Mouse (Mus musculus): ENCODE results near the gene Btbd9. TPM values are rescaled to one million over a fixed set of nuclear protein-coding genes. Genes with fewer than 3 reads are reported as not detected.
A peak's percentile ranks its signal among the peaks of the same experiment; 100 is the strongest.

The Btbd9 gene
- polyA plus RNA-seq, 1 experiment from 2014 or later, result 121 TPM

DNA sequence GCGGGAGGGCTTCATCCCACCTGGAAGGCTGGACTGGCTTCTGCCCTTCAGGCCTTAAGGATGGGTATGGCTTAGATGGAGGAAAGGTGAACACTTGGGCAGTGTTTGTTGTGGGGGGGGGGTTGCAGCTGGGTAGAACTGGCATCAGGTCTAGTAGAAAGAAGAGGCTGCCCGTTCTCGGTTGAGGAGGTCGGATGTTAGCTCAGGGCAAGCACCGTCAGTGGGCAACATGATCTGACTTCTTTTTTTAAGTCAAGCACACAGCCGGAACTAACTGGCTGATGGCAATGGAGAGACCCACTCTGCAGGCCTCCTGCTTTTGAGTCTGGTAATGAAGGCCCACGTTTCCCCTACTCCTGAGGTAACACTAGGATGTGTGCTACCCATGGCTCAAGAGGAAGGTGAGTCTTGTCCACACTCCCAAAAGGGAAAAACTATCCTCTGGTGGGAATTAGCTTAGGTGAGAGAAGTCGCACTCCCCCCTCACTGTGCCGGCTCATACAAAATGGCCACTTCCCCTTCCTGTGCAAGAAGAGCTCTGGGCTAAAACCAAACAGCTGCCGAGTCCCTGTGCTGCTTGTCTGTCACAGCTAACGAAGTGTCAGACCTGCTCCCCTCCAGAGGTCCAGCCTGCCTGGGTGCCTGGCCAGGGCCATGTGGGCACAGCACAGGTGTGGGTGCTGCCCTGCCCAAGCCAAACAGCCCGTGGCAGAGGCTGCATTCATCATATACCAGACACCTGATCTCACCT is 378.8 kb downstream of the Btbd9 start:
- Histone ChIP-seq H3K4me1 (peaks cover 90% of the 10 kb centered on the region), H3K9ac (replicated peaks) (no peak overlapping the region), H3K36me3 (no peaks in the 10 kb centered on the region), H3K4me3 (replicated peaks) (no peak overlapping the region), H3K27me3 (replicated peaks) (no peaks in the 10 kb centered on the region), H3K4me2 (no peak overlapping the region), H3K27ac (replicated peaks) (no peak overlapping the region; the same call in 1 of the 2 replicates), H3K9me3 (replicated peaks) (no peaks in the 10 kb centered on the region)
- WGBS, result 79% methylated on average over 12 of the region's 12 CpGs
- ATAC-seq (ENCODE audit: low FRiP score), result no peak

GRCm38 (mm10) chr17:30196401-30197279 is 379.6 kb downstream of the Btbd9 start:
- peaks cover 90% of the 10 kb centered on the region for H3K4me1 ChIP-seq
- no peak overlapping the region for H3K4me3 ChIP-seq (replicated peaks)
- peak overlapping the region; percentile 14; the same call in 1 of the 2 replicates for H3K27ac ChIP-seq (replicated peaks)
- no peaks in the 10 kb centered on the region for H3K9me3 ChIP-seq (replicated peaks)
- 67% methylated on average over 17 of the region's 17 CpGs for WGBS
- H3K27me3 ChIP-seq (replicated peaks), result no peaks in the 10 kb centered on the region
- H3K36me3 ChIP-seq, result no peaks in the 10 kb centered on the region
- 0 out of 2 replicates have a peak overlapping the region, but pooled peaks have one; percentile 17 for H3K9ac ChIP-seq (replicated peaks)
- ATAC-seq (ENCODE audit: low FRiP score), result no peak
- no peak overlapping the region for H3K4me2 ChIP-seq

DNA sequence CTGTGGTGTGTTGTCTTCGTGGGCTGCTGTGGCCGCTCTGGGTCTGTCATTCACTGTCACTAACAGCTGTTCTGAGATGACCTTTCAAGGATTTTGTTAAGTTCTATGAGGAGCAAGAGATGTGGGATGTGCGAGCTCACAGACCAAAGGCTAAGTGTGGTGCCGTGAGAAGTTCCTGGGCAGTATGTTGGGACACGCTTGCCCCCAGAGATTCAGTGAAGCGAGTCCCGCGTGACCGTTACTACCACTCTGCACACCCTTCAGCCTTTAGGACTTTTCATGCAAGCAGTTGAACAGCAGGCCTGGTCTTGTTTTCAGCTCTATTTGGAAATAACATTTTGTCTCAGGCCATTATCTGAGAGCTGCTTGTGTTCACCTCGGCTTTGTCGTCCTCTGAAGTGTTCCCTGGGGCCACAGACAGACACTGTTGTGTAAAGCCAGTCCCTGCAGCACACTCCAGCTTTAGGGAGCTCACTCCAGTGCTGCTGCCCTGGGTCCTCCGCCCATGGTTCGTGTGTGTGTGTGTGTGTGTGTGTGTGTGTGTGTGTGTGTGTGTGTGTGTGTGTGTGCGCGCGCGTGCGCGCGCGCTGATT is 380.6 kb downstream of the Btbd9 start:
- no peaks in the 10 kb centered on the region for H3K27me3 ChIP-seq (replicated peaks)
- 0 out of 2 replicates have a peak overlapping the region, but pooled peaks have one; percentile 20 for H3K27ac ChIP-seq (replicated peaks)
- H3K4me2 ChIP-seq, result no peak overlapping the region
- H3K36me3 ChIP-seq, result no peaks in the 10 kb centered on the region
- H3K9me3 ChIP-seq (replicated peaks), result no peaks in the 10 kb centered on the region
- no peak overlapping the region for H3K9ac ChIP-seq (replicated peaks)
- peaks cover 87% of the 10 kb centered on the region for H3K4me1 ChIP-seq
- 85% methylated on average over 21 of the region's 21 CpGs for WGBS
- H3K4me3 ChIP-seq (replicated peaks), result no peak overlapping the region
- ATAC-seq (ENCODE audit: low FRiP score), result no peak

- ATAC-seq (ENCODE audit: low FRiP score), result no peak
- H3K4me2 ChIP-seq, result no peak overlapping the region
- H3K27me3 ChIP-seq (replicated peaks), result no peaks in the 10 kb centered on the region
- peak overlapping the region; percentile 23; the same call in 1 of the 2 replicates for H3K27ac ChIP-seq (replicated peaks)
- peaks cover 84% of the 10 kb centered on the region for H3K4me1 ChIP-seq
- no peaks in the 10 kb centered on the region for H3K36me3 ChIP-seq
- H3K4me3 ChIP-seq (replicated peaks), result no peak overlapping the region
- 45% methylated on average over 11 of the region's 11 CpGs for WGBS
- no peak overlapping the region for H3K9ac ChIP-seq (replicated peaks)
- H3K9me3 ChIP-seq (replicated peaks), result no peaks in the 10 kb centered on the region
Measured at GRCm38 (mm10) chr17:30194629-30195445, 381.5 kb downstream of the Btbd9 start.

DNA sequence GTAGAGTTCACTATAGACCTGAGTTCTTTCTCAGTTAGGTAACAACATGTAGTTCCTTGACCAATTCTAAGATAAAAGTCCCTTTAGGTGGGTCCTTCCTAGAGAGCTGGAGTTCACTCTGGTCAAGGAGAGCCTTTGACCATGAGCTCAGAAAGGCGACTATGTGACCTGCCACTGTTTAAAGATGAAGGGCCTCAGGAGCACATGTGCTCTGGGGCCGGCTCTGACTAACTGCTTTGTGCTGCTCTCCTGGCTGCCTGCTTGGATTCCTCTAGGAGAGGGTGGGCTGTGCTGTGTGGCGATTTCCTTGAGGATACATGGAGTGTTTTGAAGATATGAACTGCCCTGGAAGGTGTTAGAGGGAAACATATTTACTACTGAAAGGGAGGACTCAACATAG is 382.2 kb downstream of the Btbd9 start:
- Histone ChIP-seq H3K27ac (replicated peaks) (no peak overlapping the region), H3K4me2 (no peak overlapping the region), H3K27me3 (replicated peaks) (no peaks in the 10 kb centered on the region), H3K4me3 (replicated peaks) (no peak overlapping the region), H3K36me3 (no peaks in the 10 kb centered on the region), H3K4me1 (peaks cover 84% of the 10 kb centered on the region), H3K9ac (replicated peaks) (no peak overlapping the region), H3K9me3 (replicated peaks) (no peaks in the 10 kb centered on the region)
- no peak for ATAC-seq (ENCODE audit: low FRiP score)
- 61% methylated on average over 3 of the region's 3 CpGs for WGBS

- Histone ChIP-seq H3K4me2 (no peak overlapping the region), H3K9me3 (replicated peaks) (no peaks in the 10 kb centered on the region), H3K36me3 (no peaks in the 10 kb centered on the region), H3K4me1 (peaks cover 82% of the 10 kb centered on the region), H3K9ac (replicated peaks) (no peak overlapping the region), H3K27ac (replicated peaks) (no peak overlapping the region), H3K27me3 (replicated peaks) (no peaks in the 10 kb centered on the region), H3K4me3 (replicated peaks) (no peak overlapping the region)
- ATAC-seq (ENCODE audit: low FRiP score), result no peak
- 79% methylated on average over 2 of the region's 2 CpGs for WGBS
Measured at GRCm38 (mm10) chr17:30193615-30194014, 382.7 kb downstream of the Btbd9 start.

DNA sequence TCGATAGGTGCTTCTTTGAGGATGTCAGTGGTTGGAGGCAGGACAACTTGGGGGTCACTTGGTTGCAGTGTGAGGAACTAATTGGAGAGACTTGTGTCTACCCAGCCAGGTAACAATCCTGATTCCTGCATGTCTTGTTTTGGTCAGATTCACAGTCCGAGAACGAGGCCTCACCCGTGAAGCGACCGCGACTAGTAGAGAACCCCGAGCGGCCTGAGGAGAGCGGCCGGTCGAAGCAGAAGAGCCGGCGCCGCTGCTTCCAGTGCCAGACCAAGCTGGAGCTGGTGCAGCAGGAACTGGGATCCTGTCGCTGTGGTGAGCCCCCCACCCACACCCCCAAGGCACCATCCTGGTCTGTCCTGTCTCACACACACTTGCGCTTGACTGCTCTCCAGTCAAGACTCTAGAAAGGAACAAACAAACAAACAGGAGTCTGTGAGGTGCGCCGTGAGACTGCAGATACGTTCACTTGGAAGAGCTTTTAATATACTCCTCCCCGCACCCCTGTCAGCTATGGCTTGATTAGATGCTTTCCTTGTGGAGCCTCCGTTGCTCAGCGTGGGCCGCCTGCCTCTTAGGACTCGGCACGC is 383.8 kb downstream of the Btbd9 start:
- no peak overlapping the region for H3K4me3 ChIP-seq (replicated peaks)
- H3K9ac ChIP-seq (replicated peaks), result no peak overlapping the region
- no peak overlapping the region for H3K27ac ChIP-seq (replicated peaks)
- peaks cover 86% of the 10 kb centered on the region for H3K4me1 ChIP-seq
- WGBS, result 88% methylated on average over 26 of the region's 26 CpGs
- no peaks in the 10 kb centered on the region for H3K27me3 ChIP-seq (replicated peaks)
- no peaks in the 10 kb centered on the region for H3K9me3 ChIP-seq (replicated peaks)
- ATAC-seq (ENCODE audit: low FRiP score), result no peak
- H3K4me2 ChIP-seq, result no peak overlapping the region
- H3K36me3 ChIP-seq, result no peaks in the 10 kb centered on the region

DNA sequence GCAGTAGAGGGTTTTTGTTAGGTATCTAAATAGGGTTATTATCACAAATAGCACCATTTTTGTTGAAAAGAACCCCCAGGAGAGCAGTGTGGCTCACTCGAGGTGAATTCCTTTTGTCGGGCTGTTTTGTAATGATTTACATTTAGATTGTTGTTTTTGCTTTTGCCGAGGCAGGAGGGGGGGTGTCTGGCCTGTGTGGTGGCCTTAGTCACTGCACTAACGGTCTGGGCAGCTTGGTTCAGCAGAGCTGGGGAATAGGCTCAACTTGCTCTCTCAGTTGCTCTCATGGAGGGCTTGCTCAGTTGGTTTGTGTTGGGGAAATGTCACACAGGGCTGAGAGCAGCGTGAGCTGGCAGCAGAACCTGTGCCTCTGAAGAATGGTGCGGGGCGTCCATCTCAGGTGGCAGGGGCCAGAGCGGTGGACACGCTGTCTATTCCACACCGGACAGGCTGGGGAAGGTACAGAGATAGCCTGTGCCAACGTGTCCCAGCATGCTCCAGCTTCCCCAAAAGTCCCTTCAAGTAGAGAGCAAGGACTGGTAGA is 385.1 kb downstream of the Btbd9 start:
- Histone ChIP-seq H3K4me3 (replicated peaks) (no peak overlapping the region), H3K9ac (replicated peaks) (no peak overlapping the region), H3K4me2 (no peak overlapping the region), H3K4me1 (peaks cover 80% of the 10 kb centered on the region), H3K27me3 (replicated peaks) (no peaks in the 10 kb centered on the region), H3K9me3 (replicated peaks) (no peaks in the 10 kb centered on the region), H3K36me3 (no peaks in the 10 kb centered on the region), H3K27ac (replicated peaks) (no peak overlapping the region)
- ATAC-seq (ENCODE audit: low FRiP score), result no peak
- 62% methylated on average over 11 of the region's 11 CpGs for WGBS

DNA sequence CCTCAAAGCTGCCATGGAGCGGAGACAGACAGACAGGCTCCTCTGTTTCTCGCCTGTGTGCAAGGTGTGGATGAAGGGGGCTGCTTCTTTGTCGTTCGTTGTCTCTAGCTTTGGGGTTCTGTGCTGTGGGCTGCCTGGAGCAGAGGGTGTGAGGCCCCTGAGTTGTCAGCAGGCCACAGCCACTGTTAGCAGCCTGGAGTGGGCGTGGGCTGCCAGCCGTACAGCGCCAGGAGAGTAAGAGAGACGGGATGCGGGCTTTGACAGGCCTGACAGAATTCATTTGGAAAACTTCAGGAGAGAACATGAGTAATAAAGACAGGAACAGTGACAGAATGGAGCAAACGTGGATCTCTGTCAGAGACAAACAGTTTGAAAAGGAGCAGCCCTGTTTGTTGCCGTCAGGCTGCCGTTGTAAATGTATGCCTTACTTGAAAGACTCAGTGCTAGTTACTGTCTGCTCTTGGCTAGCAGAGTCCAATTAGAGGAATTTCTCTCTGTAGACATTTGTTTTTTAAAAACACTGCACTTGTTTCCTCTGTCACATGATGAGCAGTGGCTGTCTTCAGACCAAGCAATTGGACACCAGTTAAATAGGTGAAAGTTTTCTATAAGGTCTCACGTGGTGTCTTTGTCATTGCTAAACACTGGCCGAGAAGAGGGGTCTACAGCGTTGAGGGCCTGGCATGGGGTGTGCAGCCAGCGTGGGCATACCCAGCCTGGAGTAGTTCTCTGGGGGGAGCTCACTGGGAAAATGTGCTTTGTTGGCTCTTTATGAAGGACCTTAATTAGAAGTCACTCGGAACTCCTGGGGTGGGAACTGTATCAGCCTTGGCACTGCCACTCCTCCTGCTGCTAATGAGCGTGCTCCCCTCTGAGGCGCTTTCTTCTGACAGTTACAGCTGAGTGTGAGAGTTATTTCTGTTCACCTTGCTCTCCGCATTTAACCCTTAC is 388.0 kb downstream of the Btbd9 start:
- no peaks in the 10 kb centered on the region for H3K9me3 ChIP-seq (replicated peaks)
- peak overlapping the region; percentile 34; the same call in 1 of the 2 replicates for H3K9ac ChIP-seq (replicated peaks)
- no peak overlapping the region for H3K4me3 ChIP-seq (replicated peaks)
- peaks cover 57% of the 10 kb centered on the region for H3K4me1 ChIP-seq
- no peaks in the 10 kb centered on the region for H3K27me3 ChIP-seq (replicated peaks)
- H3K36me3 ChIP-seq, result no peaks in the 10 kb centered on the region
- peak; percentile 65 for ATAC-seq (ENCODE audit: low FRiP score)
- peak overlapping the region; percentile 32 for H3K4me2 ChIP-seq
- 15% methylated on average over 20 of the region's 20 CpGs for WGBS
- H3K27ac ChIP-seq (replicated peaks), result peak overlapping the region; percentile 78

DNA sequence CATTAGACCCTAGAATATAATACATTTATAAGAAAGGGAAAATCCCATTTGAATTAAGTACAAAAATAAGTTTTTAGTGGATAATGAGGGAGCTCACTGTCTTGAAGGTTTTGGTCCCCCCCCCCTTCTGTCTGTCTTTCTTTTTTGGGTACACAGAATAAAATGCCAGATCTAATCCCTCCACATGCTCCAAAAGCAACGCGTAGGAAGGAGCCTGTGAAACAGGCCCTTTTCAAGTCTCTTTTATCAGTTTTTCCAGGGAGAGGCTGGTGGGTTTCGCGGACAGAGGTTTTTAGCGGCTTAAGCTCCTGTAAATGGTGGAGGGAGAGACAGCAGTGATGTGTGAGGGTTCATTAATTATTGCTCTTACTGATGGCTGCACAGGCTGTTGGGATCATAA is 388.7 kb downstream of the Btbd9 start:
- Histone ChIP-seq H3K4me3 (replicated peaks) (no peak overlapping the region), H3K4me1 (peaks cover 50% of the 10 kb centered on the region), H3K9me3 (replicated peaks) (no peaks in the 10 kb centered on the region), H3K9ac (replicated peaks) (peak overlapping the region; percentile 34; the same call in 1 of the 2 replicates), H3K4me2 (peak overlapping the region; percentile 32; the same call in 1 of the 2 replicates), H3K36me3 (no peaks in the 10 kb centered on the region), H3K27me3 (replicated peaks) (no peaks in the 10 kb centered on the region), H3K27ac (replicated peaks) (peak overlapping the region; percentile 78)
- 33% methylated on average over 5 of the region's 5 CpGs for WGBS
- ATAC-seq (ENCODE audit: low FRiP score), result no peak
